Mouse (Mus musculus) cerebellum, adult 8-10 months (tissue): ENCODE results near the gene Vps51.

Source experiments
- DNase-seq: peaks from one replicate; pipeline ENCODE4 v3.0.0; 2022

The Vps51 gene

DNA sequence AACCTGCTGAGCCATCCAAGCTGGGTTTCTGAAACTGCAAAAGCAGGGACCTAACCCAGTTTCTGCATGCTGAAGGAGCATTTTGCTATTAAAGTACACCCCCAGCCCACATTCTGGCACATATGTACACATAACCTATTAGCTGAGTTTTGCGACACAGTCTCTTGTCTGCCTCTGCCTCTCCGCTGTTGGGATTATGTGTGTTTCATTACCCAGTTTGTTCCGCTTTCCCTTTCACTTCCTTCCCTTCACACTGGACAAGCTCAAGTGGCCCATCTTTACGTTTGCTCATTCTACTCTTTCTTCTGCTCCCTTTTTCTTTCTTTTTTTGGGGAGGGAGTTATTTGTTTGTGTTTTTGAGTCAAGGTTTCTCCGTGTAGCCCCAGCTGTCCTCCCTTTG, 3.1 kb downstream of the Vps51 start:
- no peak for DNase-seq

DNA sequence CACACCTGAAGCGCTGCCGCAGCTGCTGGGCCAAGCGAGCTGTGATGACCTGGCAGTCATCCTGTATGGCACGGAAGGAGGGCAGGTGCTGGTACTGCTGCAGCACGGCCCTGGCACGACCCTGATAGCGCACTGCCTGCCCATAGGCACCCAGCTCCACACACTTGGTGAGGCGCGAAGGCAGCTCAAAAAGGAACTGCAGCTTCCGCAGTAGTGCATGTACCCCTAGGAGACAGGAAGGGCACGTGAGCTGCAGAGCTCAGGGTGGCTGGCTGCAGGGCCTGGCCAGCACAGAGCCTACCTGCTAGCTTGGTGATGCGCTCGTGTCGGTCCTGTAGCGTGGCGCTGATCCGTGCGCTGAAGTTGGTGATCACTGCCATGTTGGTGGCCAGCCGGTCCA, 5.8 kb downstream of the Vps51 start:
- peak; percentile 9 for DNase-seq

DNA sequence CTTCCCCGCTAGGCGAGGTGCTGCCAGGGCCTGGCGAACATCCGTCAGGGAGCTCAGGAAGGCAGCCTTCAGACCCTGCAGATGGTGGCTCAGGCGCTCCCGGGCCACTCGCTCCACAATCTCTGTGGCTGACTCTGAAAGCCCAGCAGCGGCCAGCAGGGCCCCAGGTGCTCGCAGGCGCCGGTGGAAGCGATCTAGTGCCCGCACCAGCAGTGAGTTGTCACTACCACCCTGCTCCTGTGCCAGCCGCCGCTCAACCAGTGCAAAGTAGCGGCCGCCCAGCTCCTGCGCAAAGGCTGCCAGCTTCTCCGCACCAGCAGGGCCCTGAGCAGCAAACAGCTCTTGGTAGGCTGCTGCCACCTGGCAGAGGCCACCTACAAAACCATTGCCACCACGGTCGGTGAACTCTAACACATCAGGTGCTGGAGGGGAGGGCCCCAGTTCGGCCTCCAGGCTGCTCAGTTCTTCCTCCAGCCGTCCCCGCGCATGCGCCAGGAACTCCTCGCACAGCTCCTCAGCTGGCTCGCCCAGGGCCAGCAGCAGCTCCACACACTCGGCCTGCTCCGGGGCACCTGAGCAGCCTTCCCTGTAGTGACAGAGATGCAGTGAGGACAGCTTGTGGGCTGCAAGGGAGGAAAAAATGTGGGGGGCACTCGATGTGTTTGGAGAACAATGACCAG, 6.3 kb downstream of the Vps51 start:
- no peak for DNase-seq

DNA sequence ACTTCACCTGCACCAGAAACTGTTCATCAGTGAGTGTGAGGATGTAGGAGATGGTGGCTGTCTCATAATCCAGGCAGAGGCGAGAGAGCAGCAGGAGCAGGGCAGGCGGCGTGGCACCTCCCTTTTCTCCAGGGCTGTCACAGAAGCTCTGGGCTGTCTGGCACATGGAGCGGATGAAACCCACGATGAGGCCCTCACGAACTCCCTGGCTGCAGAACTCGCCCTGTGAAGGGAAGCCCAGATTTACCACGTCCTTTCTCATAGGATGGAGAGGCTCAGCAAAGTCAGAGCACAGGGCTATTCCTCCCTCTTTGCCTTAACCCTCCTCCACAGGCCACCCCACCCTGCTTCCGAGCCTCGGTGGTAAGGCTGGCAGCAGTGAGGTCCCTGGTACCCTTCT, 7.2 kb downstream of the Vps51 start:
- no peak for DNase-seq

GRCm38 (mm10) chr19:6068951-6069350, 8.1 kb downstream of the Vps51 start:
- DNase-seq = no peak

- DNase-seq = peak; percentile 81
These were observed 9.2 kb downstream of the Vps51 start, which contains the start of gene Tm7sf2 for GRCm38 (mm10) chr19:6067724-6068415. Tm7sf2 (minus strand) TSS chr19:6068373.

GRCm38 (mm10) chr19:6067011-6067723, 9.9 kb downstream of the Vps51 start:
- peak; percentile 89 for DNase-seq

DNA sequence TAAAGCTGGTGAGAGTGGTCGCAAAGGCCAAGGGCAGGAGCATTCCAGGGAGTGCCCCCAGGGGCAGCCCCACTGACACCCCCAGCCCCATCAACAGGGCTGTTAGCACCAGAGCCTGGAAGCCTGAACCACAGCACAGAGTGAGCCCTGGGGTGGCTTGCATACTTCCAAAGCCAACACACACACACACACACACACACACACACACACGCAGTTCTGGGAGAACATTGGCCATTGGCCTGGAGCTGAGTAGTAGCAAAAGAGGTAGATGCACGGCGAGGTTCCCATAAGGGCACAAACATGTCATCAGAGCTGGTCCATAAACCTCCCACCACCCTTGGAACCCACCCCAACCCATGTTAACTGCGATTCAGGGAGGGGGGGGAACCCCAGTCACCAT, 10.5 kb downstream of the Vps51 start:
- DNase-seq = no peak

- no peak for DNase-seq
These were observed 13.9 kb downstream of the Vps51 start for GRCm38 (mm10) chr19:6063081-6063480.

GRCm38 (mm10) chr19:6062418-6062817, 14.6 kb downstream of the Vps51 start:
- DNase-seq = no peak

DNA sequence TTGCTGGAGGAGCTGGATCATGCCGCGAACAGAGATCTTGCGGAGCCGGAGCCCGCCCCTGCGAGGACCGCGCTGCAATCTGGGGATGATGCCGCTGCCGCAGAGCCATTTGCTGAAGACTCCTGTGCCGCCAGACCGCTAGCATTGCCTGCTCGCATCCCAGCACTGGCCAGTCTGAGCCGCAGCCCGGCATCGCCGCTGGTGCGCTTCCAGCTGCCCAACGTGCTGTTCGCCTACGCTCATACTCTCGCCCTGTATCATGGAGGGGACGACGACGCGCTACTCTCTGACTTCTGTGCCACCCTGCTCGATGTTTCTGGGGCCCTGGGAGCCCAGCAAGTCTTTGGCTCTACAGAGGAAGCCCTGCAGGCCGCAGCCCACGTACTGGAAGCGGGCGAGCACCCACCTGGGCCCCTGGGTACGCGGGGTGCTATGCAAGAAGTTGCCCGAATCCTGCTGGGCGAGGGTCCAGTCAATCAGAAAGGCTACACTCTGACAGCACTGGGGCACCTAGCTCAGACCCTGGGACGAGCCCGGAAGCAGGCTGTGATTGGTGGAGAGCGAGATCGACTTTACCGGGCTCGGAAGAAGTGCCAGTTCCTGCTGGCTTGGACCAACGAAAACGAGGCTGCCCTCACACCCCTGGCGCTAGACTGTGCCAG, 15.3 kb downstream of the Vps51 start:
- DNase-seq = no peak

GRCm38 (mm10) chr19:6061021-6061533, 16.0 kb downstream of the Vps51 start, which contains the start of gene Znhit2:
Znhit2 (plus strand) TSS chr19:6061192.
- peak; percentile 79 for DNase-seq

- no peak for DNase-seq
These were observed 18.1 kb downstream of the Vps51 start for GRCm38 (mm10) chr19:6058966-6059365.

DNA sequence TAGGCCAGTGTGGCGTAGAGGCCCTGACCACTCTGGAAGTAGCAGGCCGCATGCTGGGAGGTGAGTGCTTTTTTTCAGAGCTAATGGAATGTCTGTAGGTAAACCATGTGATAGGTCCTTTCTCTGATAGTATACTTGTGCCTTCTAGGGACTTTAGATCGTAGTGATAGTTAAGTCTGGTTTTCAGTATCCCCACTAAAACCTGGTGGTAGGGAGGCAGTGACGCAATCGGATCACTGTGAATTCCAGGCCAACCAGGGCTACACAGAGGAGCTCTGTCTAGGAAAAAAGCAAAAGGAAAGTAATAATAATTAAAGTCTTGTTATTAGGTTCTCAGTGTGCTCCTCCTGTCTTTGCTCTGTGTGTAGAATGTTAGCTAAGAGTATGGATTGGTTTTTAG, 18.5 kb downstream of the Vps51 start:
- DNase-seq = no peak

DNA sequence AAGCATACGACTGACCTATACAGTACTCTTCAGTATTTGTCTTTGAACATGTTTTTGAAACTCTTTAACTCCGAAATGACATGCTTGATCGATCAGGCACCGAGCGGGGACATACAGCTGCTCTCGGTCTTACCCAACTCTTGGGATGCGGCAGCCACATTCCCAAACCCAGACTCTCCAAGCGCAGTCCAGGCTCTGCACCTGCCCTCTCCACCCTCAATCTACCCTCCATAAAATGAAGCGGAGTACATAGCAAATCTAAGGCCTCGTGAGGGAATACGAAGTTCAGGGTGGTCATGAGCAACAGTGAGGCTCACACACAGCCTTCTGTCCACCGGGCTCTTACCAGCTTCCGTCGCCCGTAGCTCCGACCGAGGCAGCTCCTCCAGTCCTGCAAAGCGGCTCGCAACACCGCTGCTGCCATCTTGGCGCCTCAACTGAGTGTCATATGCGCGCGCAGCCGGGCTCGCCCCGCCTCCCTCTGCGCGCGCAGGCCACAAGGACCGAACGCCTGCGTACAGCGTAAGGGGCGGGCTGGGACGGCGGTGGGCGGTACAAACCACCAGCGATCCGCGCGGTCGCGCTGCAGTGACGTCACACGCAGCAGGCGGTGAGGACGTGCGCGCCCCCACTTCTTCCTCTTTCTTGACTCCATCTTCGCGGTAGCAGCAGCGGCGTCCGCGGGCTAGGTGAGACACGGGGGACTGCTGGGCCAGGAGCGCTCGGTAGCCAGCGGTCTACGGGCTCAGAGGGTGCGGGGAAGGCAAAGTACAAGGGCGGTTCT, 19.5 kb downstream of the Vps51 start, which contains the start of the genes Mrpl49 and Fau:
Mrpl49 (minus strand) TSS at position 473 of the 784 bp plus-strand sequence.
Fau (plus strand) TSS at position 532 of the 784 bp plus-strand sequence.
- DNase-seq = peak; percentile 99

DNA sequence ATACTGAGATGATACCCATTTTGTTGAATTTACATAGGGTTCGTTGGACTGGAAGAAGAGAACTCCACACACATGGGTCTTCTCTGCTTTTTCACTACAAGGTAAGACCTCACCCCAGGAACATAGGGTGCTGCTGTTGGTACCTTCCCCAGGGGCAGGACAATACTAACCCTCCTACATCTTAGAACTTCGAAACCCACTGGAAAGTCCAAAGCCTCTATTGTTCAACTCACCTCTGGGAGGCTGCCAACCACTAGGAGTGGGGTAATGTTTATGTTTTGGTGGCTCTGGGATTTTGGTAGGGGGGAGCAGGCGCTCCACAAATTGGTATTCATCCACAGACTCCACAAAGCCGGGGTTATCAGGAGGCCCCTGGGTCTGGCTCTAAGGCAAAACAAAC, 20.3 kb downstream of the Vps51 start:
- DNase-seq = peak; percentile 37

DNA sequence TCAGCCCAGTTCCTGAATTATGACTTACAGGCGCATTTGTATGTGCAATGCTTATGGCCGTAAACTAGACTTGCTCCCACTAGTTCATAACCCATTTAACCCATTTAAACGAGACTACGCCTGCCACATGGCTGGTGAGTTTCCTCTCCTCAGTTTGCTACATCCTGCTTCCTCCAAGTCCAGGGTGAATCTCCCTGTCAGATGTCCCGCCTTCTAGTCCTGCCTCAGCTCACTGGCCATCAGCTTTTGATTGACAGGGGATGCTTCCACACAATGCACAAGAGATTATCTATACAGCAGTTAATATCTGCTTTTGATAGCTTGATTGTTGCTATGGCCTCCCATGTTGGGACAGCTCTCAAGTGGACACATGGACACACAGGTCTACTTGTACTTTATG, 22.7 kb downstream of the Vps51 start:
- DNase-seq = no peak

DNA sequence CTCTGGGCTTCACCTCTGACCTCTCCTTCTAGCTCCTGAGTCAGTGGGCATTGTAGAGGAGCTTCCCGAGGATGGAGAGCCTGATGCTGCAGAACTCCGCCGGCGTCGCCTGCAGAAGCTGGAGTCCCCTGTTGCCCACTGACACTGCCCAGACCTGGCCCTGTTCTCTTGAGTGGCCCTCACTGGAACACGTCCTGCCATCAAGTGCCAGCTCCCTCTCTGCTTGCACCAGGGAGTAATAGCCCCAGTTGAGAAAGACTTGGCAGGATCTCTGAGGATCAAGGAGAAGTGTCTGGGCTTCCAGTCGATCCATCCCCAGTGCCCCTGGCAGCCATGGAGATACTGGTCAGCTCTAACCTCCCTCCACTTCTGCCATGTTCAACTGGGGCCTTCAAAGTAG, 24.5 kb downstream of the Vps51 start:
- DNase-seq = no peak

GRCm38 (mm10) chr19:6048681-6049410, 28.2 kb downstream of the Vps51 start:
- peak; percentile 15 for DNase-seq

DNA sequence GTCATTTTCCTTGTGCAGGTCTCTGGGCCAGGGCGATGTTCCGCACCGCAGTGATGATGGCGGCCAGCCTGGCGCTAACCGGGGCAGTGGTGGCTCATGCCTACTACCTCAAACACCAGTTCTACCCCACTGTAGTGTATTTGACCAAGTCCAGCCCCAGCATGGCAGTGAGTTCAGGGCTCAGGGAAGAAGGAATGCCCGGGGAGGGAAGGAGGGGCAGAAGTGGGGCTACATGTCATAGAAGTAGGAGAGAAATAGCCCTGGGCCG, 29.2 kb downstream of the Vps51 start:
- DNase-seq = no peak

DNA sequence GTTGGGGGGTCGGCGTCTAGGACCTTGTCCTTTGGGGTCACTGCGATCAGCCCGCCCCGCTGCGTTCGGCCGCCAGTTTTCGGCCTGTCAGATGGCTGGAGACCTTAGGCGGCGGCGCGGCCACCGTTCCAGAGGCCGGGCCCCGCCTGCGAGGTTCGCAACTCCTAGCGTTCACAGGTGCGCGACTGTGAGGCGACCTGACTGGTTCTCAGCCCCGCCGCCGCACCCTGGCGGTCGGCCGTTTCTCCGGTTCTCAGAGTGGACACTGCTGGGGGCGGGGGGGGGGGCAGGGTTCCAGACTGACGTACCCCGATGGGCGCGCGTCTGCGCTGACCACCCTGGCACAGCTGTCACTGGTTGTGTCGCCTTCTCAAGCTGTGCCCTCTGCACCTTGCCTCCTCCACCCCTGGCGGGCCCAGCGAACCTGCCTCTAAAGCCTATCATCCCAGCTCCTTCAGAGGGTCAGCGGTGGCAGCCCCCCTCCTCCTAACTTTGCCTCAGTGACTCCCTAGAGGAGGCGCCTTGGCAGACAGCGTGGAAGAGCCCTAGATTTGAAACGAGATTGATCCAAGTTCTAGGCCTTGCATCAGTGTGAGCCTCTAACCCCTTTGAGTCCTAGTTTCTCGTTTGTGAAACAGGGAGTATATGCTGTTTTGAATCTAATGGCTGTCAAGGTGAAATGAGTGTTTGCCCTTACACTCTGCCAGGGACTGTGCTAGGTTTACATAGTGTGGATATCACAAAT, 29.7 kb downstream of the Vps51 start:
- peak; percentile 46 for DNase-seq
